Mouse (Mus musculus) stomach, postnatal 0 days (tissue): Measurements from ENCODE around the gene Pced1b.

Experiments
- CTCF ChIP-seq: IDR thresholded peaks from 2 replicates; pipeline ENCODE4 v1.5.1; 2016; ENCODE audit warnings: antibody characterized with exemption, low read depth, mild to moderate bottlenecking, moderate library complexity
- EP300 ChIP-seq: optimal IDR thresholded peaks from 2 replicates; pipeline ENCODE3; 2016; ENCODE audit warnings: antibody characterized with exemption

- no peak for TF ChIP-seq EP300
- no peak for TF ChIP-seq CTCF
Measured at GRCm38 (mm10) chr15:97384170-97385018, 137.5 kb downstream of the Pced1b start.
